Mouse (Mus musculus) spleen, embryonic (tissue): ENCODE measurements around the gene Efna5.

Experiments used
- CTCF ChIA-PET: fragments of 350-600 bp; sonication (Branson Sonifier 250); formaldehyde crosslinking; loops from one replicate; lab custom pipeline; 2022; lab: Charles Lee

Gene Efna5

DNA sequence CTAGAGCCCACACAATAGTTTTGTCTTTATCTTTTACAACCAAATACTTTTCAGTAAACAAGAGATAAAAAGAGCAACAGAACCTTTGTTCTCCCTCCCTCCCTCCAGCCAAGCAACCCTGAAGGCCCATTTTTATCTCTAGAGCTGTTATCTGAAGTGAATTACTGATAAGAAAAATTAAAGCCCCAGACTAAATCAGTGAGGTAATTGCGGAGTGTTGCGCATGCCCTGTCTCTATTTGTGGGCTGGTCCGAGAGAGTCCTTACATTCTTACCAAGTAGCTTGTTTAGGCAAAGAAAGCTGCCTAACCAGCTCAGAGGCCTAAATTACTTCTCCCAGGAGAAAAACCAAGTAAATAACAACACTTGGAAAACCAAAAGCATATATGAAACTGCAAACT lies 167.7 kb downstream of the Efna5 start:
- CTCF ChIA-PET, result no interaction called here

DNA sequence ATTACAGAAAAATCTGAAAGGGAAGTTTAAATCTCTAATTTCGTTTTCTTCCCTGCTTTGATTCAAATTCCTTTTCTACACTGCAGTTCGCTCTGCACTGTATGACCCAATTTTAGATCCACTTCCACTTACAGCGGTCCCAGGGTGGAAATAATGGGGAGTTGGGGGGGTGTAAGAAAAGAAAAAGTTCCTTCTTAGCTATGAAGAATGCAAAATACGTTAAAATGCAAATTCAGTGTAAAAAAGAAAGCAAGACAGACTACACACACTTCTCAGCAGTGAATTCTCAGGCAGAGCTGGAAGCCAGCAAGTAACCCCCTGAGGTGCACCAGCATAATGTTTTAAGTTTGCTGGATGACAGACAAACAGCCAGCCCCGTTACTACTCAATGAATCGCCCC lies 174.7 kb downstream of the Efna5 start:
- CTCF ChIA-PET, result no interaction called here

DNA sequence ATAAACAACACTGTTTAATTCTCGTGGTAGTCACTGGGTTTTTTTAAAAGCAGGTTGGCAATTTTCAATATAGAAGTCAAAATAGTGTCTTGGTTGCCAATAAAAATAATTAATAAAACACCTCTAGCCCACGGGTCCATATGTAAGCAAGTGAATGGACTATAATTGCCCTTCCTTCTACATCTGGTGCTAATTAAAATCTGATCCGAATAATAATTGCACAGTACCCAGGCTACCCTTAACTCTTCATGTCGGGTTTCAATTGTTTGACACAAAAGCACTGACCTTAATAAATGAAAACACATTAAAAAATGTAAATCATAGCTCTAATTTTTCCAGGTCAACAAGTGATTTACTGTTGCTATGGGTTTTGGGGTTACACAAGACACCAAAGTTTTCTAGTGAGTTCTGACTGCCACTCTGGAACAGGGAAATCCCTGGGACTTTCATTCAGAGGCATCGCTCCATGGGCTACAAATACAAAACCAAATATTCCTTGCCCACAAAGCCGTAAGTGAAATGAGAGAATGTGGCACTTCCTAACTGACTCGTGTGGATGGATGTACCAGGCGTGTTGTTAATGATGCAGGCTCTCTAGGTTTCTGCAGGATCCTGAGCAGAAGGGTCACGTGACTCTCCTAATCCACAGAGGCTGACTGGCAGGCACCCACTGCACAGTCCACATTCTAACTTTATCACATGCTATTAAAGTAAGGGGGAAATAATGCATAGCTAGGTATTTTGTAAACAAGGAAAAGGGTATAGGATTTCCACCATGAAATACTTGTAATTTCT lies 178.9 kb downstream of the Efna5 start:
- CTCF ChIA-PET, result no interaction called here

DNA sequence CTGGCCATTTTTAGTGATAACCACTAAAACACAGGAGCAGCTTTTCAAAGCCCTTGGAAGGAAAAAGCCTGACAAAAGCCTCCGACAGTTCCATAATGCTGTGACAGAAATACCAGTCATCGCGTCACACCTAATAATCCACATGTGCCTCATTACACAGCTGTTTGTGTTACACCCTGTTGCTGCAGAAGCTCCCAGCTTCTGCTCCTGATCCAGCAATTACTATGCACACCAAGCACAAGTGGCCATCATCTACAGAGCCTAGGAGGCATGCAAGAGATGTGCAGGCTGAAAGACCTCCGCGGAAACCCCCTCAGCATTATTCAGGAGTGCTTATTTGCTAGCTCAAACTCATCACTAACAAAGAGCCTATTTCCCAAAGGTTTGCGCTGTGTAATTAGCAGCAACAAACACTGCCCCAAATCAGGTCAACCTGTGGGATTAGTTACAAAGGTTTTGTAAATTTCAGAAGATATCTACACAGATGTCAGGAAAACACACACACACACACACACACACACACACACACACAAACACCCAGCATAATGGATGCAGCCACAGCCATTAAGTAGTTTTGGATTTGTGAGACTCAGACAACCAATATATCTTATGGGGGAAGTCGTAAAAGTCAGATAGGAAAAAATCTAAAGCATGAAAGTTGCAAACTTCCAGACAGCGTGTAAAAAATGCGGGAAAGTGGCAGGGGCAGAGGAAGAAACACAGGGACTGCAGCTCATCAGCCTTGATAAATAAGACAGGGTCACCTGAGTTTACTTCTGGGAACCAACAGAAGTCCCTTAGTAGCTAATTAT lies 180.1 kb downstream of the Efna5 start:
- CTCF ChIA-PET, result no interaction called here

DNA sequence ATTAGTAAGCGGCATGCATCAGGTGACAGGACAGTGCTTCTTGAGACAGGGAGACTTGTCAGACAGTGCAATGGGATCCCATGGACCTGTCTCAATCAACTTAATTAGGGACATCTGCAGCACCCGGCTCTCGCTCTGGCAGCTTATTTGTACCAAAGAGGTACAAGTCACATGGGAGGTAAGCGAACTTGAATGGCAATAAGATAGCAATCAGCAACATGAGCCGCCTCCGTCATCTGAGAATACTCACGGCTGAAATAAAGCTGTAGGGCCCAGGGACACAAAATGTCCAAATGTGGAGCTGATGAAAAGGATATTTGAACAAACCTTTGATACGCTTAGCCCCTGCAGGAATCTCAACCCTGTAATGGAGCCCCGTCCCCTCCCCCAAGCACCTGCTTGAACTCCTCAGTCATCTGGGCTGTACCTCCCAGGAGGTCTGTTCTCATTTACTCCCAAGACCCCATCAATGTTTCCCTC lies 186.1 kb downstream of the Efna5 start:
- CTCF ChIA-PET, result no interaction called here

DNA sequence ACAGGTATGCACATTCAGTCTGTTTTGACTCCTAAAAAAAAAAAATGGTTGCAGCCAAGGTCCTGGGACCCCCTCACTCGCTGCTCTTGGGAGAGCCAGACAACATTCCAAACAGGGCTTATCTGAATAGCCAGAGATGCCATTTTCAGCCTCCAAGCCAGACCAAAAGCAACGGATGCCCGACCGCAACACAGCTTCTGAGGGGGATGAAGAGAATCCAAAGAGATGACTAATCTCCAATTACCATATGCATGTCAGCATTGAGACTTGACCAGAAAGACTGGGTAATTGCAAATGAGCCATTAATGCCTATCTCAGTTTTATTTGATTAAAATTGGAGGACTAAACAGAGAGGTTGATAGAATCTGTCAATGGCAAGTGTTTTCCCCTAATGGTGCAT lies 188.9 kb downstream of the Efna5 start:
- CTCF ChIA-PET, result no interaction called here

DNA sequence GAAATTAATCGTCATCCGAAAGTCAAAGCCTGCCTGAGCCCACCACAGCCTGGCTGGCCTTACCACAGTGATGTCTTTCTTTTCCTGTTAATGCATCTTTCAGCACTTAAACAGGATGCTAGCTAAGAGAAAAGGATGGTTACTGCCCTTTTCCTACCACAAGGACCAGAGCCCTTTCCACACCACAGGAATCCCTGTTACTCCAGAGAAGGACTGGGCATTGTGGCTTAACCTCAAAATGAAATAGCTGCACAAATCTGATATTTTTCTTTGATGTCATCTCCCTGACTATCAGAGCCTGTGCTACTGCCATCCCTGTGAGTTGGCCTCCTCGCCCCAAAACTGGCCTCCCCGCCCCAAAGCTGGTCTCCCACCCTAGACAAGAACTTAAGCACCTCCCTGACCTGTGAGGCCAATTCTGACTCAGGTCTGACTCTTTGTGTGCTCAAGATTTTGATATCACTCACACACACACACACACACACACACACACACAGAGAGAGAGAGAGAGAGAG lies 189.9 kb downstream of the Efna5 start:
- CTCF ChIA-PET, result no interaction called here

DNA sequence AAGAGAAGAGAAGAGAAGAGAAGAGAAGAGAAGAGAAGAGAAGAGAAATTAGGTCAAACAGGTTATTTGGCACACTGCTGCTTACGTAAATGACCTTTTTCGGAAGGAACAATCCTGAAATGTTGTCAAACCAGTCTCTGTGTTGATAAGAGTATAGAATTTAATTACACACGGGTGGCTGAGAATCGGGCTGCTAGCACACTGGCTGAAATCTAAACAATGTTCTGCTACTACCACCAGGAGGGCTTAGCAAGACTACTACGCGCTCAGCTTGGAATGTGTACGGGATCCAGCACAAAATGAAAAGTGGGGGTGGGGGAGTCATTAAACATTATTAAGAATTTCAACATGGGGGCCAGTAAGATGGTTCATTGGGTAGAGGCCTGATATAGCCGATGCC lies 190.9 kb downstream of the Efna5 start:
- CTCF ChIA-PET, result no interaction called here

DNA sequence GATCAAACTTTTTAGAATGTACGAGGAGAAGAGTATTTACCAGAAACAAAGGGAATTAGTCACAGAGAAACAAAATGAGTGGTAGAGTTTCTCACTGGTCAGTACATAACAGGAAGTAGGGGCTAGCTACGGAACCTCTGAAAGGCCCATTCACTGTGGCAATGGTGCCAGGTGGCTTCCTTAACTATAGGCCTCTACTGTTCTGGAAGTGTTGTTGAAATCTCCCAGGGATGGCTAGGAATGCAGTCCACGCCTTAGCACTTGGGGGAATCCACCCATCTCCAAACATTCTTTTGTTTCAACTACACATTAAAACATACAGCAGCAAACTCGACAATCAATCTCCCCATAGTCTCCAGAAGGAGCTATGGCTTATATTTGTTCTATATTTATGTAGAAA lies 191.5 kb downstream of the Efna5 start:
- CTCF ChIA-PET, result no interaction called here

DNA sequence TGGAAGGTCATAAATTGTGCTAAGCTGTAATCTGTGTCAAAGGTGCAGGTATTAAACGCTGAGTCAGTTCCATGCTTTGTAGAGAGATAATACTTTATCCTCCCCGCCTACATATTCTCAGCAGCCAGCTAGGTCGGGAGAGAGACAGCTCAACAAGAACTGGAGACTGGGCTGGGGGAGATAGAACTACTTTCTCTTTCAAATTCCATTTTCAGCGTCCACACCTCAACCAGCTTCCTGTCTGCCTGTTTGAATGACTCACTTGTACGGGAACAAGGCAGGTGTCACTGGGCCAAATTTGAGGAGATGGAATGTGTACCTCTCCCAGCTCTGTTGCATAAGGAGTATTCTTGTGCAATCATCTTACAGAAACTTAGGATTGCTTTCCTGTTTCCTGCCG lies 193.7 kb downstream of the Efna5 start:
- CTCF ChIA-PET, result no interaction called here

DNA sequence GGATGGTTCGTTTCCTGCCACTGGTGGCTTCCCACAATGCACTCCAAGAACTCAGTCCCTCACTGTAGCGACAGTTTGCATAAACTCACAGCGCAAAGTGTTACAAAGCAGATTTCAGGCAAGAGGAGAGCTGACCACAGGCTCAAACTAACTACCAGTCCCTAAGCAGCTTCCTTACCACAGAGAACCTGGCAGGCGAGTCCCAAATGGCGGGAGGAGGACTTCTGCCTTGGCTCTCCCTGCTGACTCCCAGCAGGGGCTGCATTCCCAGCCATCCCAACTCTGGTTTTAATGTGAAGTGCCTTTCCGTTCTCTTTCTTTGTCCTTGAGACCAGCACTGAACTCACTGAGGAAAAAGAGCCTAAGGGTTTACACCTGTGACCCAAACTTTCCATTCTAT lies 195.9 kb downstream of the Efna5 start:
- CTCF ChIA-PET, result no interaction called here

DNA sequence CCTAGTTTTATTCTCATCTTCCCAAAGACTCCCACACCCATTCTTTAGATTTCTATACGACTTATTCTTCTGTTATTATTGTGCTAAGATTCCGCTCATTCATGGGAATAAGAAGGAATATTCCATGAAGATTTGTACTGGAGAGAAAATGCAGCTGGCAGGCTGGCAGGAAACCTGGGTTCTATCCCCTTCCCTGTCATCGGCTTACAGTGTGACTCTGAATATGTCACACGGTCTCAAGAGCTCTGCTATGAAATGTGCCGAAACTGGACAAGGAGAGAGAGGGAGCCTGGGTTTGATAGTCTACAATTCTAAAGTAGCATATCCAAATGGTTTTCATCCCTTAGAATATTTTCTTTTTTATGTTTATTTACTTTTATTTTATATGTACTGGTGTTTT lies 198.0 kb downstream of the Efna5 start:
- CTCF ChIA-PET, result no interaction called here

DNA sequence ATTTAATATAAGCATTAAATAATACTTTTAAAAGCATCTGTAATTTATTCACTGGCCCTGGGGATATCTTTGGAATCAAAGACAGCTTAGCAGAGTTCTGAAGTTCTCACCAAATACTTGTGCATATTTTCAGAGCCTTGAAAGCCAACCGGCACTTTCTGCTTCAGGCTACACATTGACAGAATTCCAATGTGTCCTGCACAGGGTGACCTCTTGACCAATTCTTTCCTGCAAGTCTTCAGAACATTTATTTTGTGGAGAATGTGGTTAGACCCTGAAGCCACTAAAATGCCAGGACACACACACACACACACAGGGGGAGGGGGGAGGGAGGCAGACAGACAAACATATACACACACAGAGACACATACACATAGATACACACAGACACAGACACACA lies 199.4 kb downstream of the Efna5 start:
- CTCF ChIA-PET, result no interaction called here

DNA sequence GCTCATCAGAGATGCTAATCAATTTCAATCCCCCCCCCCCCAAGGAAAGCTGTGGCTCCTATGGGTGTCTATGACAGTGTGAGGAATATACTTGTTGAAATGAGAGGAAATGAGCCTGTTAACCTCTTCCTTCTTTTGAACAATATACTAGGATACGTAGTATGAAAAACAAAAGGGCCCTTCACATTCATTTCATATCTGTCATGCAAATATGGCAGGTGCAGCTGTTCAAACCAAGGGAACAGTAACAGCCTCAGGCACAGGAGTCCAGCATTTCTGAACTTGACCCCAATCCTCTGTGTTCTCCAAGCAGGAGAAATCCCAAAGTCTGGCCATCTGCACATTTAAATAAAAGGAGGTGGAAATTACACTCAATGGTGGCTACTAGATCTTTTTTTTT lies 200.4 kb downstream of the Efna5 start:
- CTCF ChIA-PET, result interaction anchor here (0.7 kb wide), 2 partner anchors 106 to 362 kb away, joined by 7 to 12 read pairs; no protein-coding TSS in a partner anchor

DNA sequence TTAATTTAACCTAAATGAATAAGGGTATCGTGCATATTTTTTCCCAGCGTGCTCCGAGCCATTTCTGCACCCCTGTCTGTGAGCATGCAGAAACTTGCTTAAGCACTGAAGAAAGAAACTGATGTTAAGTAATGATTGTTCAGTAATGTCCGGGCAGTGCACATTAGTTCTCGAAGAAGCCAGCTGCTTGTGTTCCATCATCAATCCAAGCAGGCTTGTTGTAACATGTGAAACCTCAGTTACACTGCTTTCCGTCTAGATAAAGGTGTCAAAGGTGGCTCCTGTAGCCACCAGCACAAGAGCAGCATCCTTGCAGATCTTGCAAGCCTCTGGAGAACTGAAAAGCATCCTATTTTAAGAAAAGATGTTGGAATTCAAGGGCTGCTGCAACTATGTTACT lies 204.3 kb downstream of the Efna5 start:
- CTCF ChIA-PET, result no interaction called here

DNA sequence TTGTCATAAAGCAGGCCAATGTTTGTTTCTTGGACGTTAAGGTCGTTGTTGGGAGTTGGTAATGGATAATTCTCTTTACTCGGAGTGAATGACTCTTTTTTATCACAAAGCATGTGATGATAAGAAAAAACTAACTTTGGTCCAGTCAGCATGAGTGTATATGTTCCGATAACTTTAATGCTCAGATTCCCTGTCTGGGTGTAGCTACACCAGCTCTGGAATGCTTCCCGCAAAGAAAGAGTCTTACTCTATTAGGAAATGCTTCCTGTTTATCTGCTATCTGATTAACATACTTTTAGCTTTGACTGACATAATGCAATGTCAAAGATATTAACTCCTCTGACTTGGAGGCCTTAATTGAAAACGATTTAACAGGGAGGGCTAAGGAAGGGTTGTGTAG lies 204.7 kb downstream of the Efna5 start:
- CTCF ChIA-PET, result no interaction called here

DNA sequence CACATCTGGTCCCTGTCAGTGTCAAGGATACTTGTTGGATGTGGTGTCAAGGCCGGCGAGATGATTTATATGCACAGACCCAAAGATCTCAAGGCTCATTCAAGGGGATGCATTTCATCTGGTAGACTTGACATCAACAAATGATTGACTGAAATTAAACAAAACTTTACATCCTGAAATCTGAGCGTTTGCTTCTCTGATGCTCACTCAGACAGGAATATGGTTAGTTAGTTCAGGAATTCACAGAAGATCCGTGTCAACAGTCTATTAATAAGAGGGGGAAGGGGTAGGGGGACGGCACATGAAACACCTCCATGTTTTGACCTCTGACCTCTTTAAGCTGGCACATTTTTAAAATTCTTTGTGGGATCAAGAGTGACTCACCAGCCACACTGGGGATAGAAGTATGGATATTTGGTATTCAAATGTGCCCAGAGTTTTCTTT lies 205.3 kb downstream of the Efna5 start:
- CTCF ChIA-PET, result no interaction called here

DNA sequence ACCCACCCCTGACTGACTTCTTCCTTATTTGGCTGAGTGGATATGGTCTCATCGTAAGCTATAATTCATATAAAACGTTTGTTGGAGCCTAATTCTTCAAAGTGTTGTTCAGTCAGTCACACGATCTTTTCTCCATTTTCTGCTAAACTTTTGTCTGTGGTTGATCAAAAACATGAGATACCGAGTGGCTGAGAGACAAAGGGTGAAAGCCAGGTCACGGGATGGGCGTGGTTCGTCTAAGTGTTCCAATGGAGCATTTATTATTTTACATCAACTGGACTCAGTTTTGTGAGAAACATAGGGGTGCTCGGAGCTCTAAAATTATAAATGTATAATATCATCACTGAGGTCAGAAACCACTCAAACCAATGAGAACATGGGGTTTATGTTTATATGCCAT lies 209.0 kb downstream of the Efna5 start:
- CTCF ChIA-PET, result no interaction called here

DNA sequence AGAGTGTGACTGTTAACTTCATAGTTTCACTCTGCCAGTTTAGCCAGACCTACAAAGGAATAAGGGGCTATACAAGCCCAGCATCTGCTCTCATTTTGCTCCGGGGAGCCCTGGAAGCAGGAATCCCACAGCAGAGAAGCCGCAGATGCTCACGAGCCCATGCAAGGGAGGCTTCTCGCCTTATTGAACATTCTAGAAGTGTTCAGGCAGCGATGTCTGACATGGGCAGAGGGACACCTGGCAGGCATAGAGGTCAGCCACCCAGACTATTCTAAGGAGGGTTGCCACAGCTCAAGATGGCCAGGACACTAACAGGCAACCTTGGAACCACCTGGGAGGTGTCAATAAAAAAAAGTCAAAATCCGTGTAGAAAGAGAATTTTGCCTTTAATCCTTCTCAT lies 214.4 kb downstream of the Efna5 start:
- CTCF ChIA-PET, result no interaction called here

DNA sequence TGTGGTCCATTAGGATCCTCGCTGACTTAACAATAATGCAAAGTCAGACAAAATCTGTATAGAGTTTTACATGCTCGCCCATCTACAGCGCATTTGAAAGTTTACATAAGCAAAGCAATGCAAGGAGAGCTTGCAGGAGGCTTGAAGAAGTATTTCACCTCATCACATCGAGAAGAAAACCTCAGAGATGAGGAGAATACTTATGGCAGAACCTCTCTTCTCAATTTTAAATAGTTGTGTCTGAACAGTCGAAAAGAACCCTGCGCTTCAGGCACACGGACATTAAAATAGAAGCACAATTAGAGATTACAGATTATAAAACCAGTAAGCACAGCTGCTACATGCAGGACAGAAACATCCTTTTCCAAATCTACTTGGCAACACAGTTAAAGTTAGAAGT lies 215.3 kb downstream of the Efna5 start:
- CTCF ChIA-PET, result no interaction called here

DNA sequence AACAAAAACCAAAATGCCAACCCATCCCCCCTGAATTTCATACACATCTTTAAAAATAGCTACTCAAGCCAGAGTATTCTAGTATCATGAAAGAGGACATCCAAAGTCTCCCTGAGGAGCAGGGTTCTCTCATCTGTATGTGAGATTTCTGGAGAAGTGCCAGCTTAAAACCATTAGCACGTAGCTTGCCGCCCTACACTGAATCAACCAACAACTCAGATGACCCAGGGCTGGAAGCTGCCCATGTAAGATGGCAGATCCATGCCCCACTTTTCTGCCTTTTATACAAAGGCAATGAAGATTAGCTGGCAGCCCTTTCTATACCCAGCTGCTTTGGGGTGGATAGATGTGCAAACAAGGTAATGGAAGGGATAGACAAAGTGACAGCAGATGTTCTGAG lies 216.4 kb downstream of the Efna5 start:
- CTCF ChIA-PET, result no interaction called here

DNA sequence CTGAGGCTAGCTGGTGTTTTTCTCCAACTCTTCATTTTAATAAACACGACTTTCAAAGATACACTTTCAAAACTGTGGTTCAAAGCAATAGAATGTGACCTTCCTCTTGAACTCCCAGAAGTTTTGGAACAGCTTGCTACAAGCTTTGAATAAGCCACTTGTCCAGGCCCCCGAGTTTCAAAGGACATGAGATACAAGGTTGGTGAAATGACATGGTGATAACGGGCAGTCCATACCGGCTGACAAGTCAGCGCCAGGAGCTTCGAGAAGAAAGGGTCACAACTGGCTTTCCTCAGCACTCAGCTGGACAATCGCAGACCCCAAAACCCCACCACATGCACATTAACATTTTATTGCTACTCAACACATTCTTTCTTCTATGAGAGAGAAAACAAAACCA lies 219.3 kb downstream of the Efna5 start:
- CTCF ChIA-PET, result no interaction called here
